ENCODE assay signal across 15 mouse cellular contexts in genomic region chr14:78972424-78972823, GRCm38 (mm10).
"Had no signal": no experiment of that assay in that cellular context is flagged by ENCODE, and none has a peak within 500 bp of the region (broad histone marks: within the 10 kb centered on the region; RNA-seq: fewer than 3 reads in every experiment).

No protein-coding gene starts in this region.

- H3K4me1 ChIP-seq: limb, embryonic 15.5 days; liver, embryonic 12.5 days; lung, embryonic 15.5 days; midbrain, embryonic 12.5 days; neural tube, embryonic 15.5 days had no signal

- H3K27ac ChIP-seq: limb, embryonic 15.5 days; liver, embryonic 12.5 days; lung, embryonic 15.5 days; macrophage; midbrain, embryonic 12.5 days; neural tube, embryonic 15.5 days had no signal

- H3K36me3 ChIP-seq: limb, embryonic 15.5 days; liver, embryonic 12.5 days; lung, embryonic 15.5 days; midbrain, embryonic 12.5 days; neural tube, embryonic 15.5 days had no signal

- DNase-seq: kidney, adult 8-10 months; kidney, postnatal 14 days; layer of hippocampus, postnatal 36 days; lung, postnatal 14 days; right cerebral cortex, postnatal 14 days; thymus, adult 18-20 months; thymus, postnatal 14 days had no signal

- H3K4me2 ChIP-seq: limb, embryonic 15.5 days; liver, embryonic 12.5 days; lung, embryonic 15.5 days; midbrain, embryonic 12.5 days; neural tube, embryonic 15.5 days had no signal

- H3K9me3 ChIP-seq: limb, embryonic 15.5 days; liver, embryonic 12.5 days; lung, embryonic 15.5 days; megakaryocyte, embryonic 14.5 days; midbrain, embryonic 12.5 days; neural tube, embryonic 15.5 days had no signal

- H3K9ac ChIP-seq: limb, embryonic 15.5 days; liver, embryonic 12.5 days; lung, embryonic 15.5 days; midbrain, embryonic 12.5 days; neural tube, embryonic 15.5 days had no signal

- H3K4me3 ChIP-seq: limb, embryonic 15.5 days; liver, embryonic 12.5 days; lung, embryonic 15.5 days; megakaryocyte, embryonic 14.5 days; midbrain, embryonic 12.5 days; neural tube, embryonic 15.5 days had no signal

- H3K27me3 ChIP-seq: limb, embryonic 15.5 days; liver, embryonic 12.5 days; lung, embryonic 15.5 days; megakaryocyte, embryonic 14.5 days; midbrain, embryonic 12.5 days; neural tube, embryonic 15.5 days had no signal

- ATAC-seq: intestine, postnatal 0 days; liver, embryonic 12.5 days had no signal
